Mouse (Mus musculus) gonadal fat pad, adult 2 months (tissue): ENCODE data around the gene Lsm11. TPM values are rescaled to one million over a fixed set of nuclear protein-coding genes. Genes with fewer than 3 reads are reported as not detected.

Experiments used
- DNase-seq: peaks from one replicate; pipeline ENCODE4 v3.0.0-alpha.2; 2012; ENCODE audit warnings: low read depth
- polyA plus RNA-seq: library from polyadenylated mRNA; depleted of rRNA; stranded (reverse); fragments of >200 nt; gene quantifications from 2 replicates; pipeline ENCODE4 v1.2.3, GENCODE M21; 2012

Gene Lsm11
- polyA plus RNA-seq, 1 experiment, result 2.5 TPM

- no peak for DNase-seq
These were observed 17.3 kb downstream of the Lsm11 start for GRCm38 (mm10) chr11:45927456-45927855.

GRCm38 (mm10) chr11:45926640-45927082, 18.1 kb downstream of the Lsm11 start:
- no peak for DNase-seq

- DNase-seq, result no peak
These were observed 19.3 kb downstream of the Lsm11 start for GRCm38 (mm10) chr11:45925436-45925835.

- DNase-seq, result no peak
These were observed 23.2 kb downstream of the Lsm11 start for GRCm38 (mm10) chr11:45921480-45921898.

- no peak for DNase-seq
These were observed 23.7 kb downstream of the Lsm11 start for GRCm38 (mm10) chr11:45921026-45921425.

- DNase-seq, result no peak
These were observed 25.9 kb downstream of the Lsm11 start for GRCm38 (mm10) chr11:45918836-45919235.

- no peak for DNase-seq
These were observed 26.7 kb downstream of the Lsm11 start for GRCm38 (mm10) chr11:45918018-45918417.

- no peak for DNase-seq
These were observed 28.5 kb downstream of the Lsm11 start for GRCm38 (mm10) chr11:45916196-45916595.

- DNase-seq, result no peak
These were observed 34.0 kb downstream of the Lsm11 start for GRCm38 (mm10) chr11:45910701-45911100.

- no peak for DNase-seq
These were observed 35.8 kb downstream of the Lsm11 start for GRCm38 (mm10) chr11:45908894-45909293.

GRCm38 (mm10) chr11:45908070-45908469, 36.7 kb downstream of the Lsm11 start:
- no peak for DNase-seq

GRCm38 (mm10) chr11:45907301-45907700, 37.4 kb downstream of the Lsm11 start:
- no peak for DNase-seq

- DNase-seq, result no peak
These were observed 38.5 kb downstream of the Lsm11 start for GRCm38 (mm10) chr11:45906109-45906786.

GRCm38 (mm10) chr11:45900233-45901015, 44.3 kb downstream of the Lsm11 start:
- DNase-seq, result no peak

- no peak for DNase-seq
These were observed 47.3 kb downstream of the Lsm11 start for GRCm38 (mm10) chr11:45897392-45897791.

GRCm38 (mm10) chr11:45892861-45893360, 51.8 kb downstream of the Lsm11 start:
- DNase-seq, result no peak

GRCm38 (mm10) chr11:45890423-45890822, 54.3 kb downstream of the Lsm11 start:
- no peak for DNase-seq

GRCm38 (mm10) chr11:45889981-45890380, 54.8 kb downstream of the Lsm11 start:
- DNase-seq, result no peak

- no peak for DNase-seq
These were observed 56.2 kb downstream of the Lsm11 start for GRCm38 (mm10) chr11:45888471-45889030.

GRCm38 (mm10) chr11:45886596-45886995, 58.1 kb downstream of the Lsm11 start:
- no peak for DNase-seq

- DNase-seq, result no peak
These were observed 59.0 kb downstream of the Lsm11 start for GRCm38 (mm10) chr11:45885606-45886230.

- DNase-seq, result no peak
These were observed 60.7 kb downstream of the Lsm11 start for GRCm38 (mm10) chr11:45884029-45884428.
